Mouse (Mus musculus) lung, postnatal 14 days (tissue): ENCODE measurements around the gene Fhl4.
A peak's percentile ranks its signal among the peaks of the same experiment; 100 is the strongest.

Experiments used
- DNase-seq: peaks from one replicate; pipeline ENCODE4 v3.0.0; 2021

The Fhl4 gene

GRCm38 (mm10) chr10:85102247-85103084, at the start of gene Fhl4, which contains the start of gene Tmem263:
Gene Fhl4 (minus strand): TSS chr10:85102495.
Gene Tmem263 (plus strand): TSS chr10:85102627.
- DNase-seq, result peak; percentile 86

GRCm38 (mm10) chr10:85149226-85149625, 46.9 kb upstream of the Fhl4 start:
- DNase-seq, result no peak

GRCm38 (mm10) chr10:85146282-85146681, 44.0 kb upstream of the Fhl4 start:
- DNase-seq, result no peak

- no peak for DNase-seq
These were observed 39.2 kb upstream of the Fhl4 start for GRCm38 (mm10) chr10:85141465-85141864.

GRCm38 (mm10) chr10:85136573-85136972, 34.3 kb upstream of the Fhl4 start:
- DNase-seq, result no peak

- DNase-seq, result peak; percentile 31
These were observed 26.2 kb upstream of the Fhl4 start for GRCm38 (mm10) chr10:85128453-85128852.

- peak; percentile 91 for DNase-seq
These were observed 25.3 kb upstream of the Fhl4 start, which contains the start of gene Mterf2 for GRCm38 (mm10) chr10:85127395-85128287. Gene Mterf2 (minus strand): TSS chr10:85128027.

- no peak for DNase-seq
These were observed 22.9 kb upstream of the Fhl4 start for GRCm38 (mm10) chr10:85125184-85125583.

- no peak for DNase-seq
These were observed 12.1 kb upstream of the Fhl4 start for GRCm38 (mm10) chr10:85114409-85114808.

GRCm38 (mm10) chr10:85103085-85103885, 990 bp upstream of the Fhl4 start:
- DNase-seq, result peak; percentile 11

GRCm38 (mm10) chr10:85101841-85102240, 454 bp downstream of the Fhl4 start:
- DNase-seq, result peak; percentile 9

GRCm38 (mm10) chr10:85071605-85072152, 30.6 kb downstream of the Fhl4 start:
- DNase-seq, result no peak

GRCm38 (mm10) chr10:85054876-85055275, 47.4 kb downstream of the Fhl4 start:
- DNase-seq, result no peak

GRCm38 (mm10) chr10:85052451-85052850, 49.8 kb downstream of the Fhl4 start:
- DNase-seq, result no peak

- DNase-seq, result no peak
These were observed 51.6 kb downstream of the Fhl4 start for GRCm38 (mm10) chr10:85050668-85051208.

- no peak for DNase-seq
These were observed 54.3 kb downstream of the Fhl4 start for GRCm38 (mm10) chr10:85048008-85048407.

GRCm38 (mm10) chr10:85046585-85046984, 55.7 kb downstream of the Fhl4 start:
- peak; percentile 29 for DNase-seq
